Mouse (Mus musculus): ENCODE data around the gene Arpp19.

Gene Arpp19

DNA sequence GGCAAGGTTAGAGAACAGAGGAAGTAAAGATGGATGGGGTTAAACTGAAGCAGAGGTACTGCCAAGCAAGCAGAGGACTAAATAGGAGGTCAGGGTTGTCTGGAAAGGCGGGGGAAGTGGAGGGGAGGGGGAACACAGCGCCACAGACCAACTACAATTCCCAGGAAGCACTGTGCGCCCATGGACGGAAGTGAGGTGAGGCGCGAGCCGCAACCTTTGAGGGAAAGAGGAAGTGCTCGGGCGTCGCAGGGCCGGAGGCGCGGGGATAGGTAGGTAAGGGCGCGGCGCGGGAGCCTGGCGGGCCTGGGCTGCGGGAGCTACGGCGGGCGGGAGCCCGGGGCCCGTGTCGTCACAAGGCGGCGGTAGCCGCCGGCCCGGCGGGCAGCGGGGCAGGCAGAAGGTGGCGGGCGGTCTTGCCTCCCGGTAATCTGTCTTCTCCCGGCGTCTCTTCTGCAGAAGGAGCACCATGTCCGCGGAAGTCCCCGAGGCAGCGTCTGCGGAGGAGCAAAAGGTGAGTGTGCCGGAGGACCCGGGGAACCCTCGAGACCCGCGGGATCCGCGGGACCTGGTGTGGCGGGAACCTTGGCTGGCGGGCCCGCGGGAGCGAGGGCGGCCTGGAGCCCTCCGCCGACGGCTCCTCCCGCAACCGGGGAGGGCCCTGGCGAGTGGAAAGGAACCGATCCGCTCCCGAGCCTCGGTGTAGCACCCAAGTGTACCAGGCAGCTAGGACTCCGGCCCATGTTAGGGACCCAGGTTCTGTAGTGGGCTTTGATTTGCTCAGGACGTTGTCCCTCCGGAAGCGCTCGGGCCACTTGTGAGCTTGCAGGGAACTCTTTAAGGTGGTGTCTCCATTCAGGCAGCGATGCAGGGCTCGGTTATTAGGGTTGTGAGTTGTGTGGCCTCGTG, at the start of gene Arpp19:
Arpp19 (plus strand) TSS at position 164 of the 906 bp plus-strand sequence.
- peak; percentile 80 for DNase-seq (ENCODE audit: low spot score)

- DNase-seq (ENCODE audit: low spot score): no peak
Observed at GRCm38 (mm10) chr9:74988893-74989460, 48.4 kb upstream of the Arpp19 start.

DNA sequence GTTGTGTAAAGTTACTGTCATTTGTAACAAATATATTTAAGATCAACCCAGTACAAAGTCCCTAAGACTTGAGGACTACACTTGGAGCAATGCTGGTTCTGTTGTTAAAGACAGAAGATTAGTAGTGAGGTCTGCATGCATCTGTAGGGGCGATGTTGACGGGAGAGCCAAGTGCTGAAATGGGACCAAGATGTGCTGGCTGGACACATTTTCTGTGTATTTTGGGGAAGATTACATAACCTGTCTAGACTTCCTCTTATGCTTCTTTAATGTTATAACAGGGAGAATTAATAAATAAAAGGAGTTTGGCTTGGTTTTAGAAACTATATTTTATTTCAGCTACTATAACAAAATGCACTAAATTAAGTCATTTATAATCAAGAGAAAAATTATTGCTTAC, 47.4 kb upstream of the Arpp19 start:
- DNase-seq (ENCODE audit: low spot score): no peak

- DNase-seq (ENCODE audit: low spot score): no peak
Observed at GRCm38 (mm10) chr9:74994611-74995257, 42.7 kb upstream of the Arpp19 start.

DNA sequence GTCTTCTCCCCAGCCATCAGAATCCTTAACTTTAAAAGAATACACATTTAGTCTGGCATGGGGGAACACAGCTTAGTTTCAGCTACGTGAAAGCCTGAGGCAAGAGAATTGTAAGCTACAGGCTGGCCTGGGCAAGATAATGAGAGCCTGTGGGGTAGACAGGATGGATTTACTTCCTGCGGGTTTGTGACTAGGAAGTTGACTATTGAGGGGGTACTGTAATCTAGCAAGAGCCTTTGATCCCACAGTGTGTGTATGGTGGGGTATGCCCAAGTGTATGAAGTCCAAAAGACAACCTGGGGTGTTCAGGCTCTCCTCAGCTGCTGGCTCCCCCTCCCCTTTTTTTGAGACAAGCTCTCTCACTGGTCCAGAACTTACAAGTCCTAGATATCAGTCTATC, 41.1 kb upstream of the Arpp19 start:
- DNase-seq (ENCODE audit: low spot score): no peak

DNA sequence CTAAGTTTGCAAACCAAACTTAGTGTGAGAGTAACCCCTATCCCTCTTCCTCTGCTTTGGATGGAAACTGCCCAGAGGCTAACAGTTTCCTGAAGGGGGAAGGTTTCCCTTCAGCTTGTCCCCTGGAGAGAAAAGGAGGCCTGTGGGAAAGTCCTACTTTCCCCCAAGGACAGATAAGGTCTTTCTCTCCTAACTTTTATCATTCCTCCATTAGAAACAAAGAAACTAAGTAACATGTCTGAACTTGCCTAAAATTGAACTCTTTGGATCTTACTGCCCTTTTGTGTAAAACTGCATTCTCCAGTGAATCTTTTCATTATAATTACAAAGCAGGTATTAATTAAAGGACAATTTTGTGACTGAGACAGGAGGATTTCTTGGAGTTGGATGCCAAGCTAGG, 39.4 kb upstream of the Arpp19 start:
- DNase-seq (ENCODE audit: low spot score): no peak

DNA sequence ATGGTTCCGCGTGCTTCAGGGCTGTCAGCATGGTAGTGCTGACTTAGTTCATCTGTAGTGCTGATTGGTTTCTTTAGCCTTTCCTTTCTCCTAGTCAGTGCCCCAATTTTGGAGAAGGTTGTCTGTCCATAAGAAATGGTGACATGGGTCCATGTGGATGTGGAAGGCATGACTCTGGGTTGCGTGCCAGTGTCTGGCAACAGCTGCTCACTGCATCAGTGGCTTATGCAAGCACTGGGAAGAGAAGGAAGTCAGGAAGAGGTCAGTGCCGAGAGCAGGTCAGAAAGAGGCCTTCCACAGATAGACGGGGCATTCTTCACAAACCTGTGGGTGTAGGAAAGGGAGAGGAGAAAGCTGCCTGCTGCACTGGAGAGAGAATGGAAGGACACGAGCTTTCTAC, 36.4 kb upstream of the Arpp19 start:
- DNase-seq (ENCODE audit: low spot score): peak; percentile 27

DNA sequence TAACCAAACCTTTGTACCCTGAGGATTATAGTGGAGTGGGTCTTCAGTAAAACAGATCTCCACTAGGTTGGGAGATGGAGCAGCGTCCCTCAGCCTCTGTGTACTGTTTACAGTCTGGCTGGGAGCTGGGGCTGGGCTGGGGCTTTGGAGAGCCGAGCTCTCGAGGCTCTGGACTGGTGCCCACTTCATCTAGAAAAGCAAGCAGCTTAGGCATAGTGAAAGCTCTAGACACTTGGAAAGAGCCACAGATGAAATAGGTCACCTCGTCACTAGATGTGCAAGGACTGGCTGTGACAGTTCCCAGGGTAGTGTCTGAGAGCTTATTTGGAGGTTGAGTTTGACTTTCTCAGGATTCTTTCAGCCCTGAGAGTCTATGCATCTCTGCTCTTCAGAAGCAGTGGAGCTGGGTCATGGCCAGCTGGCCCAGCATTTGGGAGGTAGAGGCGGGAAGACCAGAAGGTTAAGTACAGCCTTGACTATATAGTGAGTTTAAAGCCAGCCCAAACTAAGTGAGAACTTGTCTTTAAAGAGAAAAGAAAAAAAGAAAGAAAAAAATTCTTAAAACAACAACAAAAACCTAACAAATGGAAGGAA, 35.7 kb upstream of the Arpp19 start:
- no peak for DNase-seq (ENCODE audit: low spot score)

GRCm38 (mm10) chr9:75002262-75002661, 35.2 kb upstream of the Arpp19 start:
- no peak for DNase-seq (ENCODE audit: low spot score)

DNA sequence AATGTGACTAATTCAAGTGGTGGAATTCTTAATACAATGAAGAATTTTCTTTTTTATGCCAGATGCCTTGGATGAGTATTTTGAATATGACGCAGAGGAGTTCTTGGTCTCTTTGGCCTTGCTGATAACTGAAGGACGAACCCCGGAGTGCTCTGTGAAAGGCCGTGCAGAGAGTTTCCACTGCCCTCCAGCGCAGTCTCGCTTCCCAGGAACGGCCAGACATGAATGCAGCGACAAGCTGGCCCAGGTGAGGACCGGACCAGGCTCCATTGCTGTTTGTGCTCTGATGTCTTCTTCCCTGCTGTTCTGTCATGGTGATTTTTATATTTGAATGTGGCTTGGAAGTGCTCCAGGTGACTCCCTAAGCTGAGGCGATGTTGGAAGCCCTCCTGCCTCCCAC, 33.2 kb upstream of the Arpp19 start:
- DNase-seq (ENCODE audit: low spot score): peak; percentile 56

- DNase-seq (ENCODE audit: low spot score): no peak
Observed at GRCm38 (mm10) chr9:75016591-75016990, 20.8 kb upstream of the Arpp19 start.

DNA sequence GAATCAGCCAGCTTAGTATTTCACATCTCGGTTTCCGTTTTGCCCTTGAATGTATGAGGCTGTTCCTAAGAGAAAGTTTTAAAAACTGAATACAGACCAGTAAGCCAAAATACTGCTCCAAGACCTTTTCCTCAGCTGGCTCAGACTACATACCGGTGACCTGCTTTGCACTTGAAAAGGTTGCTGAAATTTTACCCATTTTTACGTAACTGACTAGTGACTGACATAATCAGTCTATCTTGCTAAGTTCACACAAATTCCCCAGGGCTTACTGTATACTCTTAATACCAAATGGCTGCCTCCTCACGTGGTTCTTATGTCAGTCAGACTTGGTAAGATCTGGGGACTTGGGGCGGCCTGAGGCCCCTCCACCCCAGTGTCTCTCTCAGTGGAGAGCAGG, 18.2 kb upstream of the Arpp19 start:
- DNase-seq (ENCODE audit: low spot score): no peak

GRCm38 (mm10) chr9:75019592-75019991, 17.8 kb upstream of the Arpp19 start:
- DNase-seq (ENCODE audit: low spot score): no peak

- no peak for DNase-seq (ENCODE audit: low spot score)
Observed at GRCm38 (mm10) chr9:75020561-75020960, 16.9 kb upstream of the Arpp19 start.

DNA sequence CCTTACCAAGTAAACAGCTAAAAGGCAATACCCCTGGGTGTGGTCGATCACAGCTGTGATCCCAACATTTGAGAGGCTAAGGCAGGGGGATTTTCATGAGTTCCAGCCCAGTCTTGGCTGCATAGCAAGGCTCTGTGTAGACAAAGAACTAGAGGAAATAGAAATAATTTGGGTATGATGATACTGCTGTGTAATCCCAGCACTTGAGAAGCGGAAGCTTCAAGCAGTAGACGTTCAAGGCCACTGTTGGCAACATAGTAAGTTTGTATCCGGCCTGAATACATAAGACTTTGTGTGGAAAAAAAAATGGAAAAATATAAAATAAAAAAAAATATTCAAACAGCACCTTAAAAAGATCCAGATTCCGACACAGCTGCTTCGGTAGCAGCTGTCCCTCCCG, 14.9 kb upstream of the Arpp19 start:
- no peak for DNase-seq (ENCODE audit: low spot score)

DNA sequence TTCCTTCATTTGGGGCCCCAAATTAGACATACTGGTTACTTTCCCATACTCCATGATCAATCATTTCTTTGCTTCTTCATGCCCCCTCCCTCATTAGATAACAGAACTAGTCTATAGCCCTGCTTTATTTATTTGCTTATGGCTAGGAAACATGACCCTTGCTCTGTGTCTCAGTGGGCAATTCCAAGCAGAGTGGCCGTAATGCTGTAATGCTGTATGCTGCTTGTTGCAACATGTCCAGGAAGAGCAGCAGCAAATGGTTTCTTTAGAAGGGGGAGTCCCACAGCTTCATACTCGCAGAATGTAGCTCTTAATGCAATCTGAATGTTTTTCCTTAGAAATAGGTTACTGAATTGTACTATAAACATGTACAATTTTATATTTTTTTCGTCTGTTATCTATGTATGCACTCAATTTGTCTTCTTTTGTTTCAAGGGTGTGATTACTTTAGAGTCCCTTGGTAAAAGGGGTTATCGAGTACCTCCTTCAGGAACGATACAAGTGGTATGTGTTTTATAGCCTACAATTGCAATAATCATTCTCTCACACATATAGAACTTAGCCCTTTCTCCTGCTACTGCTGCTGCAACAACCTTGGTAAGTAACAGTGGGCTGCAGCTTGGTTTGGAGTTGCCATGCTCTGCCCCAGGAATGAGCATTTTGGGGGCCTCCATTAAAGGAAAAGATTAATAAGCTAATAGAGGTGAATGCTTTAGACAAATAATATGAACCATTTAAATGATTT, 14.1 kb upstream of the Arpp19 start:
- no peak for DNase-seq (ENCODE audit: low spot score)

- DNase-seq (ENCODE audit: low spot score): no peak
Observed at GRCm38 (mm10) chr9:75024089-75024488, 13.3 kb upstream of the Arpp19 start.

DNA sequence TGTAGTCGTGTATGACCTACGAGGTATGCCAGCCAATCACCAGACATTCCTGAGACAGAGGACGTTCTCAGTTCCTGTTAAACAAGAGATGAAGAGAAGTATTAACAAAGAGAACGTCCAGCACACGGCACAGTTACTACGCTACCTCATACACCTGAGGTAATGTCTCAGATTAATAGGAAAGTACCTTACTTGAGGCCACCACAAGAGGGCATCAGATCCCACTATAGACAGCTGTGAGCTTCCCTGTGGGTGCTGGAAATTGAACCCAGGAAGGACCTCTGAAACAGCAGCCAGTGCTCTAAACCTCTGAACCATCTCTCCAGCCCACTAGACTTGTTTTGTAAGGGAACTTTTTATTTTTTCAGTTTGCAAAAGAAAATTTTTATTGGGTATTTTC, 11.7 kb upstream of the Arpp19 start:
- DNase-seq (ENCODE audit: low spot score): no peak

DNA sequence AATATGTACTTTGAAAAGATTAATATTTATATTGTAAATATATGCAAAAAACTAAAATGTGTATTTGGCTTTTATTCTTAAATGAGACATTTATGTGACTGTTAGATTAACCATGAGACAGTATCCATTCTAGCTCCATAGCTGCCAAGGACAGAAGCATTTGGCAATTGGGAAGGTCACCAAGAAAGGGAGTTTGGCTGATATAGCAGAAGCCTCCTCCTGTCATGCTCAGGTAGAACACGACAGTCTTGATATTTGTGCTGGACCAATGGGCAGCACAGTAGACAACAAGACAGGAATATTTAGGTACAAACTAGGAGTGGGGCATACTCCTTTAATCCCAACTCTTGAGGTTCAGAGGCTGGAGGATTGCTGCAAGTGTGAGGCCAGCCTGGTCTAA, 5.0 kb upstream of the Arpp19 start:
- DNase-seq (ENCODE audit: low spot score): no peak

DNA sequence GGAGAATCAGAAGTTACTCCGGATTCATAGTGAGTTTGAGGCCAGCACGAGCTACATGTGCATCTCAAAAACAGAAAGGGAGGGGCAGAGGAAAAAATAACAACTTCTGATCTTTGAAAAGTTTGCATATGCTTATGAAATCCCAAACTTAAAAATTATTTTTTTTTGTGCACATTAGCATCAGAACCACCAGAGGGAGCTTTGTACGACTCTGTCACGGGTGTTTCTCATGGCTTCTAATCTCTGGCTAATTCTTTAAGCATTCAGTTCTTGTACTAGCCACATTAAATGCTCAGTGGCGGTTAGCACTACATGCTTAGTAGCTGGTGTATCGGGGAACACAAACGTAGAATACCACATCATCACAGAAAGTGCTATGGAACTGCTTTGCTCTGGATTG, 4.3 kb upstream of the Arpp19 start:
- DNase-seq (ENCODE audit: low spot score): no peak

- DNase-seq (ENCODE audit: low spot score): no peak
Observed at GRCm38 (mm10) chr9:75034691-75035090, 2.7 kb upstream of the Arpp19 start.

DNA sequence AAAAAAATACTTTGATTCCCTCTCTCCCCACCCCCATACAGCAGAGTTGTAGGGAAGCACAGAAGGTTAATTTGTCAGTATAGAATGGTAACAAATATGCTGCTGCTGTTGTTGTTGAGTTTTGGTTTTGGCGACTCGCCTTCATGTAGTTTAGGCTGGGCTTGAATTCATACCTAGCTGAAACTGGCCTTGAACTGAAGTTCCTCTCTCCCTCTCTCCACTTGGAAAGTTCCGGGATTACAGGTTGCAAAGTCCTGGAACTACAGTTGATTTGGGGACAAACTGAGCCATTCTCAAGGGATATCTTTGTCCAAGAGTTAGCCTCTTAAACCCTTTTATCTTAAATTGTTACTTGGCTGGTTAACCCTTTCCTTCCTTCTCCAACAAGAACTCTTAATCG, 1.5 kb upstream of the Arpp19 start:
- no peak for DNase-seq (ENCODE audit: low spot score)
